Mouse (Mus musculus) midbrain, embryonic 13.5 days (tissue): ENCODE measurements around the gene Slc22a12. TPM values are rescaled to one million over a fixed set of nuclear protein-coding genes. Genes with fewer than 3 reads are reported as not detected.
A peak's percentile ranks its signal among the peaks of the same experiment; 100 is the strongest.

Experiments used
- ATAC-seq: fragments of 200-750 bp; cut with Nextera tagmentation; 2 replicates; pipeline ENCODE4 v1.8.0; 2017; ENCODE audit warnings: mild to moderate bottlenecking, moderate TSS enrichment, moderate library complexity
- H3K27ac ChIP-seq: fragments of 300-500 bp; sonication (generic); 2 replicates; pipeline ENCODE4 v1.5.1; 2015; ENCODE audit warnings: inconsistent platforms, mild to moderate bottlenecking, moderate library complexity
- H3K27me3 ChIP-seq: fragments of 300-500 bp; sonication (generic); 2 replicates; pipeline ENCODE4 v1.6.1; 2015; ENCODE audit warnings: mild to moderate bottlenecking, inconsistent platforms
- H3K36me3 ChIP-seq: fragments of 300-500 bp; sonication (generic); 2 replicates; pipeline ENCODE4 v1.6.1; 2015; ENCODE audit warnings: mild to moderate bottlenecking, inconsistent platforms
- H3K4me1 ChIP-seq: fragments of 300-500 bp; sonication (generic); replicated peaks from 2 replicates; pipeline ENCODE4 v1.6.1; 2015; ENCODE audit warnings: inconsistent platforms
- H3K4me2 ChIP-seq: fragments of 300-500 bp; sonication (generic); replicated peaks from 2 replicates; pipeline ENCODE4 v1.6.1; 2015; ENCODE audit warnings: moderate library complexity, mild to moderate bottlenecking, inconsistent platforms
- H3K4me3 ChIP-seq: fragments of 300-500 bp; sonication (generic); replicated peaks from 2 replicates; pipeline ENCODE4 v1.5.1; 2015; ENCODE audit warnings: mild to moderate bottlenecking, inconsistent platforms
- H3K9ac ChIP-seq: fragments of 300-500 bp; sonication (generic); replicated peaks from 2 replicates; pipeline ENCODE4 v1.6.1; 2015; ENCODE audit warnings: mild to moderate bottlenecking, inconsistent platforms
- H3K9me3 ChIP-seq: fragments of 300-500 bp; sonication (generic); 2 replicates; pipeline ENCODE4 v1.6.1; 2016; ENCODE audit warnings: mild to moderate bottlenecking, inconsistent platforms
- WGBS: fragments of 180-500 bp; shearing (Covaris S2); methylation state at CpG from one replicate; pipeline ENCODE4 v1.1.7; 2015; 5-methylcytosine and 5-hydroxymethylcytosine counted together
- polyA plus RNA-seq: library from polyadenylated mRNA; unstranded; fragments of >200 nt; fragmentation: Nextera tagmentation; extraction: Ambion mirVana; gene quantifications from 2 replicates; pipeline ENCODE4 v1.2.1, GENCODE M21; 2015

Gene Slc22a12
- polyA plus RNA-seq, 1 experiment from 2014 or later: not detected

DNA sequence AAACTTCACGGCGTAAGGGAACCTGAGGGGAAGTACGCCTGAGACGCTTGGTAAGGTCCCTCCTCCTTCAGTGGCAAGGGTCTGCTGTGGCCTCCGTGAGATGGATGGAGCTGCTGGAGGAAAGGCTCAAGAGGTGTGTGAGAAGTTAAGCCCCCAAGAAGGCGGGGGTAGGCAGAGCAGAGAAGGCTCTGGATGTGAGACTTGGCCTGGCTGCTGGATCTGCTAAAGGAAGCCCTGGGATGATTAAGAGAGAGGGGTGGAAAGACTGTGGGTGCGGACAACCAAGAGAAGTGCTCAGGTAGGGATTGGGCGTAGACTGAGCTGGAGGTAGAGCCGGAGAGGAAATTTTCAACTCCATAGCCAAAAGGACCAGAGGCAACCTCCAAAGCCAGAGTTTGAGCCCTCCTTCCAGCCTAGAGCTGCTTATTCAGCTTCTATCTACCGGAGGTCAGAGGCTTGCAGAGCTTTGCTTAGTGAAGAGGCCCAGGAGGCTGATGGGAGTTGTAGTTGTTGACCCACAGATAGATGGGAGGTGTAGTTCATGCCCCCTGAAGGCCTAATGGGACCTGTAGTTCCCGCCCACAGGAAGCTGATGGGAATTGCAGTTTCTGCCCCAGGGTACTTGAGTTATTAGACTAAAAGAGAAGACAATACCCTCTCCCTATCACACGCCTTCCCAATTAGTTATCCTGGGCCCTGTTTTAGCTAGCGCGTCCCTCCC is 13.4 kb downstream of the Slc22a12 start:
- H3K9ac ChIP-seq: no peak overlapping the region
- H3K36me3 ChIP-seq: peaks cover 44% of the 10 kb centered on the region

DNA sequence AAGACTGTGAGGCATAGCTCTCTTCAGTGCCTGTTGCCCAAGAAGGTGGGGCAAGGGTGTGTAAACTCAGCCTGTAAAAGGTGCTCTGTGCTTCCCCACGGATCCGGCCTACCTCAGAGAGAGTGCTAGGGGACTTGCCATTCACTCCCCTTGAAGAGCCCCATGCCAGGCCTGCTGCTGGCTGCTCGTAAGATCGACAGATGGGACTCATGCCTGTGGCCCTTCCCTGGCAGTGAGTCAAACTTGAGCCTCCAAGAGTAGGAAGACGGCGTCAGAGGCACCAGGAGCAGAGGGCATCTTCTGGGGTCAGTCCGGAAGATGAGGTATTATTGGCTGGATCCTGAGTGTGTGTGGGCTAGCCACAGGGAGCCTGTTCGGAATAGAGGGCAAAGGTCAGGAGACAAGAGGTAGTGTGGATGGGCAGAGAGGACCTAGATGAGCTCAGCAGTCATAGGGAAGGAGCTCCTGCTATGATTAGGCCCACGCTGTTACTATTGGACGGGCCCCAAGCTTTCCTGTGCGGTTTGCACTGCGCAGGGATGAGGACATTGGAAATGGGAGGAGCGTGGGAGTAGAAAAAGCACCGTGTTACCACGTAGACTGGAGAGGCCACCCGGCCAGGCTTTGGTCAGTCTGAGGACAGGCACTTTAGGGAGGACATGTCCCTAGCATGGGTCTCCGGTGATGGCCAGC is 14.8 kb downstream of the Slc22a12 start:
- peaks cover 43% of the 10 kb centered on the region for H3K4me1 ChIP-seq

More for the DNA sequence above, 13.4 kb downstream of the Slc22a12 start:
- H3K4me2 ChIP-seq: peak overlapping the region; percentile 35
- WGBS: 59% methylated on average over 14 of the region's 14 CpGs
- ATAC-seq: peak; percentile 43; the same call in 1 of the 2 replicates
- no peak overlapping the region for H3K4me3 ChIP-seq
- H3K9me3 ChIP-seq: no peaks in the 10 kb centered on the region
- no peaks in the 10 kb centered on the region for H3K27me3 ChIP-seq
- peaks cover 57% of the 10 kb centered on the region for H3K4me1 ChIP-seq
- peak overlapping the region; percentile 30 for H3K27ac ChIP-seq

DNA sequence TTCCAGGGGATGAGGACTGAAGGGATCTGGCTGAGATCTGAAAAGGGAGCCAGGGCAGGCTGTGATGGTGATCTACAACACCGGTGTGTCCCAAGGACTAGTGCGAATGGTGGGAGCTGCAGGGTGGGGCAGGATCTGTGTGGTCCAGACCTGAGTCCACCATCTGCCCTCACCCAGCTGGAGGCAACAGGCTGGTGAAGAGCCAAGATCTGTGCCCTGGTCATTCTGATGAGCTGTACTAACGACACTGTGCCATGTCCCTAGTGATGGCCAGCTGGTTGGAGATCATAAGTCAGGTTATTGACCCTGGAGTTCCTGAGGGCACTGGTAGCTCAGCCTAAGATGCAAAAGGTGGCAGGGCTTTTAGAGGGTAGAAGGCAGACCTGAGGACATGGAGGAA is 15.4 kb downstream of the Slc22a12 start:
- no peak overlapping the region for H3K27ac ChIP-seq
- H3K9me3 ChIP-seq: no peaks in the 10 kb centered on the region
- no peaks in the 10 kb centered on the region for H3K27me3 ChIP-seq
- H3K36me3 ChIP-seq: peaks cover 64% of the 10 kb centered on the region
- peaks cover 37% of the 10 kb centered on the region for H3K4me1 ChIP-seq
- 96% methylated on average over 3 of the region's 3 CpGs for WGBS
- no peak for ATAC-seq
- H3K4me2 ChIP-seq: no peak overlapping the region
- no peak overlapping the region for H3K4me3 ChIP-seq
- no peak overlapping the region for H3K9ac ChIP-seq

More for the DNA sequence above, 14.8 kb downstream of the Slc22a12 start:
- Histone ChIP-seq H3K36me3 (peaks cover 59% of the 10 kb centered on the region), H3K9ac (no peak overlapping the region), H3K9me3 (no peaks in the 10 kb centered on the region), H3K4me2 (no peak overlapping the region), H3K27ac (no peak overlapping the region), H3K4me3 (no peak overlapping the region), H3K27me3 (no peaks in the 10 kb centered on the region)
- no peak for ATAC-seq
- 80% methylated on average over 17 of the region's 17 CpGs for WGBS

DNA sequence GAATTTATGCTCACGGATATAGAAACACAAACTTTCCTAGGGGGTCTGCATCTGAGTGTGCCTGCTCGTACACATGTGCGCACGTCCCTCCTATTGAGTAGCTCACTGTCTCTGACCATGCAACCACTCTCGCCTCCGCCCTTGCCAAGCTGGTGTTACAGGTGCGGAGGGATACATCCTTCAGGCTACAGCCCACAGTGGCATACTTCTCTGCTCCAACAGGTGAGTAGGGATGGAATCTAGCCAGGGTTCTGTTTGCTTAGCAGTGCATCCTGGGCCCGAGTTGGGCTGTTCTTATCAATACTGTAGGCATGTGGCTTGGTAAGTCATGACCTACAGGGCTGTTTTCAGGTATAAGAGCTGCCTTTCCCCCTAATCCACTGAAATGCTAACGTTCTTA is 16.8 kb downstream of the Slc22a12 start:
- peaks cover 23% of the 10 kb centered on the region for H3K4me1 ChIP-seq
- peaks cover 73% of the 10 kb centered on the region for H3K36me3 ChIP-seq
- no peaks in the 10 kb centered on the region for H3K9me3 ChIP-seq
- H3K4me2 ChIP-seq: no peak overlapping the region
- no peak overlapping the region for H3K27ac ChIP-seq
- no peak overlapping the region for H3K4me3 ChIP-seq
- H3K9ac ChIP-seq: no peak overlapping the region
- H3K27me3 ChIP-seq: no peaks in the 10 kb centered on the region
- 96% methylated on average over 9 of the region's 9 CpGs for WGBS
- no peak for ATAC-seq

DNA sequence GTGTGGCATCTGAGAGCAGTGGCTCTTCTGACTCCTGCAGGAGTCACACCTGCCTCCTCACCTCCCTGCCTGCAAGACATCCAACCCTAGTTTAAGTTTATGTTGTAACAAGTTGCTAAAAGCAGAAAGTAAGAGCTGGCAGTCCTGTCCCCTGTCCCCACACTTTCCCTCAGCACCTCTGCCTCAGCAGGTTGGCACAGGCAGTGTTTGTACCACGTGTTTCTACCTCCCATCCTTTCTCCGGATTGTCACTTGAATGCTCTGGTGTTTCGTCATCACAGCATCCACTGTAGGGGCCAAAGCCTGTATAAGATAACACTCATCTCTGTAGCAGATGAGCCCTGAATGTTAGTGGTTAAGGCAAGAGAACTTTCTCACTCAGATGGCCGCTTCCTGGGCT is 17.8 kb downstream of the Slc22a12 start:
- Histone ChIP-seq H3K4me2 (no peak overlapping the region), H3K36me3 (peaks cover 83% of the 10 kb centered on the region), H3K9me3 (no peaks in the 10 kb centered on the region), H3K27ac (no peak overlapping the region), H3K4me3 (no peak overlapping the region), H3K4me1 (peaks cover 16% of the 10 kb centered on the region), H3K9ac (no peak overlapping the region), H3K27me3 (no peaks in the 10 kb centered on the region)
- no peak for ATAC-seq
- 86% methylated on average over 4 of the region's 4 CpGs for WGBS

DNA sequence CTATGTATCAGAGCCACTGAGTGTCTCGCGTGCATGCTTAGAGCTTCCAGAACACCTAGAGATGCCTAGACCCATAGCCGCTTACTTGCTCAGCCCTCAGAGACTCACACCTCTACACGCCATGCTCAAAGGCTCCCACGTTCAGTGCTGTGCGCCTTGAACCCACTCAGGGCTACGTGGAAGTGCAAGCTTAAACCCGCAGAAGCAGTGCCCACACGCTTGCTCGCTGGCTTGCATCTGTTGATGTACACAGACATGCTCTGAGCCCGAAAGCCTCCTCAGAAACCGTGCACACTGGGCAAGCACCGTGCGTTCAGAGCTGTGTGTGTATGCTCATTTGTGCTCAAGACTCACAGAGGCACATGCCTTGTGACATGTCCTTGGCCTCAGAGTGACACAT is 20.5 kb downstream of the Slc22a12 start:
- no peaks in the 10 kb centered on the region for H3K27me3 ChIP-seq
- WGBS: 93% methylated on average over 14 of the region's 14 CpGs
- no peaks in the 10 kb centered on the region for H3K9me3 ChIP-seq
- peaks cover 92% of the 10 kb centered on the region for H3K36me3 ChIP-seq
- H3K4me2 ChIP-seq: no peak overlapping the region
- no peak overlapping the region for H3K4me3 ChIP-seq
- no peak for ATAC-seq
- H3K27ac ChIP-seq: no peak overlapping the region
- peaks cover 29% of the 10 kb centered on the region for H3K4me1 ChIP-seq
- no peak overlapping the region for H3K9ac ChIP-seq

DNA sequence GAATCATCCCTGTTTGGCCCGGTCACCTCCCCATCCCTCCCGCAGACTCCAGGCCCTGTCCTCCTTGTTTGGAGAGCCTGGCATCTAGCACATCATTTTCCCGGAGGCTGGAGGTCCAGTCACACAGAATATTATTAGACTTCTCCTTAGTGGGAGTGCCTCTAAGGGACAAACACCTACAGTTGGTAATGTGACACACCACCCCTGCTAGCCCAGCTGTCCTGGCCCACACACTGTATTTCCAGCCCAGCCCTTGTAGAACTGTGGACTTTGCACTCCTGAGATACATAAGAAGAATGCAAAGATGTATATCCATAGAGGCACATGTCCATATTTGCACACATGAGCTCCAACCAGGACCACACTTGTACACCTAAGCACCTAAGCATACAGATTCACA is 21.2 kb downstream of the Slc22a12 start:
- 0 out of 2 replicates have a peak overlapping the region, but pooled peaks have one; percentile 32 for H3K27ac ChIP-seq
- no peak for ATAC-seq
- WGBS: 96% methylated on average over 3 of the region's 3 CpGs

DNA sequence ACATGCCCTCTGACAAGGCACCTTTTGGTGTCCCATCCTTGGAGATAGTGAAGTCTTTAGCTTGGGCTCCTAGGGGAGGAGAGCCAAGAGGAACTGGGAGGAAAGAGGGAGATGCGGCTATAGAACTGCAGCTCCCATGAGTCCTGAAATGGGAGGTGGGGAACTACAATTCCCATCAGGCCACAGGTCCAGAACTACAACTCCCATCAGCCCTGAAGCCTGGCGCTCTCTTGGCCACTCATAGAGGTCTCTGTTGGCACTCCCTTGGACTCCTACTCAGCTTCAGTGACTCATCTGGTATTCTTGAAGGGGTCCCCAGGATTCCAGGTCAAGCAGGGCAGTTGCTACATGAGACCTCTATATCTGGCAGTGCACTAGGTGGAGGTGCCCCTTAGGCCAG is 23.3 kb downstream of the Slc22a12 start:
- ATAC-seq: peak; percentile 41; the same call in 1 of the 2 replicates
- Histone ChIP-seq H3K27ac (peak overlapping the region; percentile 93), H3K36me3 (peaks cover 95% of the 10 kb centered on the region), H3K4me3 (no peak overlapping the region), H3K4me1 (peaks cover 42% of the 10 kb centered on the region), H3K9me3 (no peaks in the 10 kb centered on the region), H3K27me3 (no peaks in the 10 kb centered on the region), H3K9ac (no peak overlapping the region), H3K4me2 (peak overlapping the region; percentile 28; the same call in 1 of the 2 replicates)
- 51% methylated on average over 2 of the region's 2 CpGs for WGBS

More for the DNA sequence above, 21.2 kb downstream of the Slc22a12 start:
- peaks cover 92% of the 10 kb centered on the region for H3K36me3 ChIP-seq
- H3K4me3 ChIP-seq: no peak overlapping the region
- H3K4me2 ChIP-seq: no peak overlapping the region
- peaks cover 33% of the 10 kb centered on the region for H3K4me1 ChIP-seq
- no peaks in the 10 kb centered on the region for H3K27me3 ChIP-seq
- H3K9ac ChIP-seq: no peak overlapping the region
- H3K9me3 ChIP-seq: no peaks in the 10 kb centered on the region

DNA sequence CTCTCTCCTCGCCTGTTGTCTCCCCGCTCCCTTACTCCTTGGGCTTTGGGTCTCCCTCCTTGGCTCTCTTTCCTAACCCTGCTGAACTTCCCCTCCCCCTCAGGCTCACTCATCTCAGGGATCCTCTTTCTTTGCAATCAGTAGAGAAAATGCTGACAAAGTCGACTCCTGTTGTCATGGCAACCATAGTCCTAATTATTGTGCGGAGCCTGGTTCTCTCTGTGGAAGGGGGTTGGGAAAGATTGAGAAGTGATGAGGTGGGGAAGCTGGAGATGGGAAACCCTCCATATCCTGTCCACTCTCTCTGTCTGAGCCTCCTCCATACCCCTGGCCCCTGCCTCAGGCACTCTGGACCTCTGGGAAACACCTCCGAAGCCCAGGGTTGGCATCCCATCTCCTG is 24.2 kb downstream of the Slc22a12 start:
- H3K4me2 ChIP-seq: peak overlapping the region; percentile 28
- H3K4me1 ChIP-seq: peaks cover 51% of the 10 kb centered on the region
- no peaks in the 10 kb centered on the region for H3K27me3 ChIP-seq
- WGBS: 12% methylated on average over 5 of the region's 5 CpGs
- H3K4me3 ChIP-seq: no peak overlapping the region
- no peaks in the 10 kb centered on the region for H3K9me3 ChIP-seq
- H3K27ac ChIP-seq: peak overlapping the region; percentile 93
- H3K36me3 ChIP-seq: peaks cover 91% of the 10 kb centered on the region
- peak; percentile 66 for ATAC-seq
- peak overlapping the region; percentile 42; the same call in 1 of the 2 replicates for H3K9ac ChIP-seq

DNA sequence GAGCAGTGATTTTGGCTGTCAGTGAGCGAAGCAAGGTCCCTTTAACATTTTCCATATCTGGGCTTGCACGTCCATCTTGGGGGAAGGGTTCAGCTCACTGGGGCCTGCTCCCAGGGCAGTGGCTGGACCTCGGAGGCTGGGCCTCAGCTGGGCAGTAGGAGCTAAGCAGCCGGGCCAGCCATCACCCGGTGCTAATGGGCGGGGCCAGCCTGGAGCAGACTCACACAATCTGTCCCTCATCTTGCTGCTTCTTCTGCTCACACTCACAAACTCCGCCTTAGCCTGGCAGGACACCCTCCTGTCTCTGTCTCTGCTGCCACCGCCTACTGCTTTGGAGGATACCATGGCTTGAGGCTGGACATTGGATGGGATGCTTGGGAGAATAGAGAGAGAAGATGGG is 26.7 kb downstream of the Slc22a12 start:
- Histone ChIP-seq H3K36me3 (peaks cover 89% of the 10 kb centered on the region), H3K4me1 (peaks cover 70% of the 10 kb centered on the region), H3K4me2 (no peak overlapping the region), H3K9me3 (no peaks in the 10 kb centered on the region), H3K9ac (no peak overlapping the region; the same call in 1 of the 2 replicates), H3K4me3 (no peak overlapping the region), H3K27me3 (no peaks in the 10 kb centered on the region), H3K27ac (no peak overlapping the region)
- ATAC-seq: no peak
- 61% methylated on average over 8 of the region's 8 CpGs for WGBS

DNA sequence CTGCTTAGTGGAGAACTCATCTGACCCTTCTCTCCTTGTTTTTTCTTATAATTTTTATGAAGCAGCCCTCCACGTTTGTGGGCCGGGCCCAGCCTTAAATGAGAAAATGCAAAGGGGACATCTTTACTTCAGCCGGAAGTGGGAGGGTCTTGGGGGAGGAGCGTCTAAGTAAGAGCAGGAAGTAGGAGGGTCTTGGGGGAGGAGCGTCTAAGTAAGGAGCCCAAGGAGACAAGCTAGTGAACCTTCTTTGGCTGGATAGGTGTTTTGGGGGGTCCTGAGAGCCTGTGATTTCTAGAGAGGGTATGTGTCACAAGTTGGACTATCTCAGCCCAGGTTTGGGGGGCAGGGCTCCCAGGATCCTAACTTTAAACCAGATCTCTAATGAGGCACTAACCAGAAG is 27.4 kb downstream of the Slc22a12 start:
- no peak for ATAC-seq
- Histone ChIP-seq H3K4me2 (no peak overlapping the region), H3K4me1 (peaks cover 70% of the 10 kb centered on the region), H3K36me3 (peaks cover 89% of the 10 kb centered on the region), H3K4me3 (no peak overlapping the region), H3K27ac (no peak overlapping the region), H3K27me3 (no peaks in the 10 kb centered on the region), H3K9me3 (no peaks in the 10 kb centered on the region), H3K9ac (no peak overlapping the region)
- 72% methylated on average over 5 of the region's 5 CpGs for WGBS

DNA sequence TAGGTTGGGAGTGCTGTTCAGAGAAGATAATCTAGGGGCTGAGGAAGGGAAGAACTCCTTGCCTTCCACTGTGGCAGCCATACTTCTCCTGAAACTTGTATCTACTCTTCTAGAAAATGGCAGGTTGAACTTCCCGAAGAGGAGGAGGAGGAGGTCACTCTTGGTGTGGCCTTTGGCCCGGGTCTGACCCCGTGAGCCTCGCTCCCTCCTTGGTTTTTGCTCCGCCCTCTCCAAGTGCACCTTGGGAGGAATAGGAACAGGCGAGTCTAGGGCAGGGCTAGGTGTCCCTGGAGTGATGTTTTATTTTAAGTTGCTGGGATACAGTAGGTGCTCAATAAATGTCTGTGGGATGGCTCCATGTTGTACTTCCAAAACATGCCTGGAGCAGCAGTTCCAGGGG is 27.9 kb downstream of the Slc22a12 start:
- Histone ChIP-seq H3K36me3 (peaks cover 89% of the 10 kb centered on the region), H3K9ac (no peak overlapping the region), H3K9me3 (no peaks in the 10 kb centered on the region), H3K27me3 (no peaks in the 10 kb centered on the region), H3K27ac (no peak overlapping the region), H3K4me2 (no peak overlapping the region), H3K4me3 (no peak overlapping the region), H3K4me1 (peaks cover 67% of the 10 kb centered on the region)
- 76% methylated on average over 6 of the region's 6 CpGs for WGBS
- no peak for ATAC-seq
